Mouse (Mus musculus): Measurements from ENCODE around the gene Fgd1.

DNA sequence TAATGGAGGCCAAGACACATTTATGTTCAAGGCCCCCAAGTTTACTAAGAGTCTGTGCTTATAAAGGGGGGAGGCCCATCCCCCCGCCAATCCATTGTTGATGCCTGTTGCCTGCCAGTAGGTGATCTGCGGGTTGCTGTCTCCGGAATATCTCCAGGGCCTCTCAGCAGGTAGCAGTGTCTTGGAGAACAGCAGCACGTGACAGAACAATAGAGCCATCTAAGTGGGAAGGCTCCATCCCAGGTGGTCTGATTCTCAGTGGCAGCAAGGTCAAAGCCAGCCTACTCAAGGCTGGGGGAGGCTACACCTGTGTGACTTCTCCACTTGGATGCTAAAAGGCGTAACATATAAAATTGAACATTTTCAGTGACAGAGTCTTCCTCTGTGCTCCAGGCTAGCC is 4.7 kb upstream of the Fgd1 start:
- TF ChIP-seq CTCF (IDR thresholded peaks at IDR 0.05; ENCODE audit: borderline replicate concordance, extremely low read depth, insufficient read depth, insufficient read length) (no peak), POLR2A (IDR thresholded peaks at IDR 0.05; ENCODE audit: borderline replicate concordance, extremely low read depth, insufficient read depth, insufficient read length, poor library complexity, severe bottlenecking) (no peak)

All from brain, embryonic 14.5 days (tissue).